Mouse (Mus musculus) layer of hippocampus, postnatal 14 days (tissue): ENCODE measurements around the gene Creb5. TPM values are rescaled to one million over a fixed set of nuclear protein-coding genes. Genes with fewer than 3 reads are reported as not detected.

Experiments used
- DNase-seq, 2 experiments: peaks; one replicate each; pipeline ENCODE4 v3.0.0; 2021 to 2022; ENCODE audit warnings: low spot score in 2 of 2, mixed read lengths in 1 of 2
- long read RNA-seq, 2 experiments: library from polyadenylated mRNA; stranded (forward); transcript quantifications; one replicate each; pipeline ENCODE4 v2.0.0; 2021
- total RNA-seq, 2 experiments: library from RNA; stranded (reverse); gene quantifications; 2 replicates each; pipeline ENCODE4 v1.2.3; 2021

The Creb5 gene
- 1 to 10 TPM; 4.7 TPM for total RNA-seq
- long read RNA-seq, experiment 1: 0 reads
- long read RNA-seq, experiment 2, partial matches to known transcripts: 0 of 2 reads
- long read RNA-seq, experiment 2, other reads (novel, unspliced or antisense): 2 of 2 reads

DNA sequence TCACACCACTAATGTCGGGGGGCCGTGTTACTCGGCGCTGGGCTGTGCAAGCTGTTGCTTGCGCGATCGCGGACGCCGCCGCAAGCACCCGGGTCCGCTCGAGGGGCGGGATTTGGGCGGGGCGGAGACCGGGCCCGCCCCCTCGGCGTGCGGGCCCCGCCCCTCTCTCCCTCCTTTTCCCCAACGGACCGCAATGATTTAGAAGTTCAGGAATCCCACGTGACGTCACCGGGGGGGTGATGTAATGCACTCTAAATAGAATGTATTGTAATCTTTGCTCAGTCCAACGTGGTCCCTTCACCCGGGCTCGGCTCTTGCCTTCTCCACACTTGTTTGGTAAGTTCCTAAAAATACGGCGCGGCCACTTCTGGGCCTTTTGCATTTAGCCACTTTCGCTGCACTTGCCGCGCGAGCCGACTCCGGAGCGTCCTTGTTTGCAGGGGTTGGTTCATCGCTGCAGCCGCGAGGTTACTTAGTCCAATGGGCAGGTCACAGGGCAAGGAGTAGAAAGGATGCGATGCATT is at the start of gene Creb5:
TSS of gene Creb5 (plus strand) at position 233 of the 524 bp plus-strand sequence.
- peak; percentile 47 to 65 for DNase-seq

GRCm38 (mm10) chr6:53259841-53260240 is 27.2 kb upstream of the Creb5 start:
- no peak for DNase-seq

GRCm38 (mm10) chr6:53262401-53262800 is 24.7 kb upstream of the Creb5 start:
- no peak for DNase-seq

- DNase-seq: no peak
Measured at GRCm38 (mm10) chr6:53267036-53267435, 20.0 kb upstream of the Creb5 start.

DNA sequence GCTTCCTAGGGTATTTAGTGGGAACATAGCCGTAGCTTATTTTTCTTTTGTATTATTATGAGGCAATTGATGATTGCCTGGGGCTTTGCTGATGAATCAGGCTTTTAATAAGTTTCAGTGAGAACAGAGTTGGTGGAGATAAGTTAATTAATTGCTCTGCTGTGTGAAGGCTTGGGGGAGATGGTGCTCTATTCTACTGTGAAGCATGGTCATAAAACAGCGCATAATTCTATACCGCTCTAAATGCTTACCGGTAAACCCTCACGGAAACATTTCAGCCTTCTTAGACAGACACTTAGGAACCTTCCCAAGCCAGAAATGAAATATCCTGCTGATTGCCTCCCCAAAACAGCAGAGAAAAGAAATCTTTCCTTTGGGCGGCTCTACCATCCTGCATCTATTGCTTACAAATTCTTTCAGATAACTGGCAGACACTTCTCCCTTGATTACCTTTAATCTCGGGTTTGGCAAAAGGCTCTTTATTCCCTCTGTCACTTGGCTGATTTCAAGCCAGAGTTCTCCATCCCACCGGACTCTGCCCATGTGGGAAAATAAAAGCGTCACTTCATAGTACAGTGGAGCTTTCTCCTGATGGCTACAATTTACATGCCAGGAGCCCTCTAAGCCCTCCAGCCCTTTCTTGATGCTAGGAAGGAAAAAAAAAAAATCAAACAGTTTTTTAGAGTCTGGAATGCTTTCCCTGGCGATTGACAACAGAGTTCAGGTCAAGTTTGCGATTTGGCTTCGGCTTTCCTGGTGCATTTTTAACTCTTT is 19.2 kb upstream of the Creb5 start:
- no peak for DNase-seq

- DNase-seq: no peak
Measured at GRCm38 (mm10) chr6:53271216-53271615, 15.9 kb upstream of the Creb5 start.

DNA sequence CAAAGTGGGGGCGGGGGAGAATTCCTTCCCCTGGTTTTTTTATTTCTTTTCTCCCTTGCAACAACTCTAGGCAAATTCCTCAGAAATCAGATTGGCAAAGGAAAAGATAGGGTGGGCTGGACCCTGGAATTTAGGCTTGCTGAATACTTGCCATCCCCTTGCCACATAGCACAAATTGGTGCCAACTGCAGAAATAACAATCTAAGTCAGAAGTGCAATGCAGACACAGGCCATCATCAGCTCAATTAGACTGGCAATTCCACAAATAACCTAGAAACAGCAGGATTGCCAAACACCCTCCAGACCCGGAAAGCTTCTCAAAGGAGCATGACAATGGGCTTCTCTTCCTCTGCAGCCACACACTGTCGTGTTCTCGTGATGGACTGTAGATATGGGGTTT is 15.4 kb upstream of the Creb5 start:
- no peak for DNase-seq

DNA sequence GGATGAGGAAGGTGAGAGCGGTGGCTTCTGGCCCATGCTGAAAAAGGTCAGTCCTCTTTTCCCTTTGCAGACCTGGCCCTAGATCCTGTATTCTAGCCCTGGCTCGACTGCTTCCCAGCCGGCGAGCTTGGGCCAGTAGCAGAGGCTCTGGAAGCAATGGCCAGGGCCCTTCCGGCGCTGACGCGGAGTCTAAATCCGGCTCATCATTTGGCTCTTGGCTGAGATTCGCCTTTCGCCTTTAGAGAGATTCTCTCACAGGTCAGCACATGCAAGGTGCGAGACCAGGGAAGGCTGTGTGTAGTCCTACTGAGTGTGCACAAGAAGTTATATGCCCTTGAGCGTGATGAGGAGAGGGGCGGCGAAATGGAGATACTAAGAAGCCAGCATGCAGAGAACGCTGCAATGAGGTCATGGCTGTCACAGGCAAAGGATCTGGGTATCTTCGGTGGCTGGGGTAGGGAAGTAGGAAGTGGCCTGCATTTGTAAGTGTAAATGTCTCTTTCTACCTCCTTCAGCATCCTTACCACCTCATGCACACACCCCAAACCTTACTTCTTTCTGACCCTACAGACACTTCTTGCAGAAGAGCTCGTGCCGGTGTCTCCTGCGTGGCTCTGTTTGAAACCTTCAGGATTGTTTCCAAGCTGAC is 557 bp upstream of the Creb5 start:
- DNase-seq: peak in 1 of 2 experiments; percentile 13

GRCm38 (mm10) chr6:53287562-53288381 is 702 bp downstream of the Creb5 start:
- peak in 1 of 2 experiments; percentile 11 for DNase-seq

- no peak for DNase-seq
Measured at GRCm38 (mm10) chr6:53288584-53289558, 1.8 kb downstream of the Creb5 start.

GRCm38 (mm10) chr6:53289659-53290058 is 2.6 kb downstream of the Creb5 start:
- DNase-seq: no peak

GRCm38 (mm10) chr6:53290215-53290990 is 3.3 kb downstream of the Creb5 start:
- peak in 1 of 2 experiments; percentile 12 for DNase-seq

DNA sequence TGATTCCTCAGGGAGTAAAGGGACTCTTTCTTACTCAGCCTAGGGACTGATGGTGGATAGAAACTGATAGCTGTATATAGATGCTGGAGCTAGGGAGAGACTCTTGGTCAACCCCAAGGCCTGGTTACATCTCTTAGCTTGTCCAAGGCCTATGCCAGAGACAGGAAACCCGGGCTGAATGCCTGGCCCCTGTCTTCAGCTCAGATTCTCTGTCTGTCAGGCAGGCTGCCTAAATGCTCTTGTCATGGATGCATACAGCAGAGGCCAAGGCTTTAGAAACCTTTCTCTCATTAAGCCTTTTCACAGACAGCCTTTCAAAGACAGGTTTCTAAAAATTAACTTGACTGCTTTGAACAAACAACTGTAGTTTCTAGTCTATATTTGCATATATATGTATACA is 5.9 kb downstream of the Creb5 start:
- DNase-seq: no peak

DNA sequence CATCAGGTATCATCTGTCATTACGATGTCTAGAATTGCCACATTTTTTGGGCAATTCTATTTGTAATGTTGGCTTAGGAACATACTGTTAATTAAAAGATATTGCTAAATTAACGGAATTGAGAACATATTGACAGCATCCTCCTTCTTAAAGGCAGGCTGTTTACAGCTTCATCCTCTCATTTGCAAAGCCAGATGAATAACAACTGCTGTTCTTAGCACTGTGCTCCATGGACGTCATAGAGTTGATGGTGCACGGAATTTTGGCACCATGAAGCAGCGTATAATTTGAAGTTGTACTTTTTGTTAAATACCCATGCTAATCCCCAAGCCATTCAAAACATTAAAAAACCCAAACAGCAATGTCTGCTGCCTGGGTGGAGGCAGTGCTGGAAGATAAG is 10.8 kb downstream of the Creb5 start:
- no peak for DNase-seq

DNA sequence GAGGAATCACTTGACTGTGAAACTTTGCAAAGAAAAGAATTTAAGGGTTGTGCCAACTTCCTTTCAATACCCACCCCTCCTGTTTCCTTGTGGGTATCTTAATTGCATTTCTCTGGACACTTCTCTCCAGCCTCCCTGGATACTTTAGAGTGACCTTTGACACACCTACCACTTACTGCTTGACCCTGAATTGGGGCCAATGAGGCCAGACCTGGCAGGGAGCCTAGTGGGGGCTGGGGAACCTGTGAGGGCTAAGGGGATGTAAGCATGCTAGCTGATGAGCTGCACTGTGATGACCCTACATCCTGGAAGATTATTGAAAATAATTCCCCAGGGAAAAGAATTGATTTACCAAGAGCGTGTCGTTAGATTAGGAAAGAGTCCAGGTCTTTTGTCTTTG is 17.1 kb downstream of the Creb5 start:
- DNase-seq: no peak

DNA sequence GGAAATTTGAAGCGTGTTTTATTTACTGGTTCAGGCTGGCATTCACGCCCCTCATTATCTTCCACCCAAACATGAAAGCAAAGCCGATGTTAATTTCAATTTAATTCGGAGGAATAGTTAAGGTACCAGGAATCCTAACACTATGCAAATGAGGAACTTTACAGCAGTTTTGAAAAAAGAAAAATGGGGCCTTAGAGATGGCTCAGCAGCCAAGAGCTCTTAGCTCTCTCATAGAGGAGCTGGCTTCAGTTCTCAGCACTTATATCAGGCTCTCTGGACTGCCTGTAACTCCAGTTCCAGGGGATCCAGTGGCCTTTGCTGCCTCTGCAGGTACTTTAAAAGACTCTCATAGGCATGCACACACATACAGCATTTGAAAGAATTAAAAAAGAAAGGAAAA is 19.1 kb downstream of the Creb5 start:
- DNase-seq: no peak

DNA sequence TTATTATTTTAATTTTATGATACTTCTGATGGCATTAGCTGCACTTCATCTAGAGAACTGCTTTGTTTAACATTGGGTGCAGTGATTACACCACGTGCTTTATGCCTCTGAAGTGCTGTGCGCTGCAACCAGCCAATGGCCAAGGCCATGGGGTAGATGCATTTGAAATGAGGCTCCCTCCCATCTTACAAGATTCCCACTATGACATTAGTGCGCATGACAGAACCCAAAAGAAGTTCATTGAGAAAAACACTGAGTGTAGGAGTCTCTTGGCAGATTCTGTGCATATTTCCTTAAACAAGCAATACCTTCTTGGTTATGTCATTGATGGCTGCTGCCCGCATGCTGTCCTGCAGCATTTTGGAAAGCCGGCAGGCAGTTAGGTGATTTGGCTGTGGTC is 19.6 kb downstream of the Creb5 start:
- DNase-seq: no peak

- DNase-seq: no peak
Measured at GRCm38 (mm10) chr6:53308684-53309083, 21.6 kb downstream of the Creb5 start.

DNA sequence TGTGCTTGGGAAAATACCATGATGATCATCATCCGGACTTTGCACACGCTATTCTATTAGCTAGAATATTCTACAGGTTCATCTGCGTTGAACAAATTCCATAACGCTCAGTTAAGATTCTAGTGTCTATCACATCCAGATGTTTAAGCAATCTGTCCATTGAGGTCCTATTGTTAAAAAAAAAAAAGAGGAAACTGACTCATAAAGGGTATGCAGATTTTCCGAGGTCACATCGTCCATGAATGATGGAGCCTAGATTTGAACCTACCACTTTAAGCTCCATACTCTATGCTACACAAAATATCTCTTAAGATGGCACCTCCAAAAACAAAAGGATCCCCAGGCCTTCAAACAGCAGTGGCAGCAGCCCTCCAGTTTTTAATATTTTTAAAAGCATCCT is 26.5 kb downstream of the Creb5 start:
- DNase-seq: no peak
